Mouse (Mus musculus): ENCODE results near the gene Gm20509. TPM values are rescaled to one million over a fixed set of nuclear protein-coding genes. Genes with fewer than 3 reads are reported as not detected.
"Not testable (repeated sequence)": the region's sequence is repeated elsewhere in the genome, so short reads cannot be mapped to it uniquely, and the experiment has no call there.

The Gm20509 gene
- polyA plus RNA-seq, 1 experiment from 2014 or later, result not detected

DNA sequence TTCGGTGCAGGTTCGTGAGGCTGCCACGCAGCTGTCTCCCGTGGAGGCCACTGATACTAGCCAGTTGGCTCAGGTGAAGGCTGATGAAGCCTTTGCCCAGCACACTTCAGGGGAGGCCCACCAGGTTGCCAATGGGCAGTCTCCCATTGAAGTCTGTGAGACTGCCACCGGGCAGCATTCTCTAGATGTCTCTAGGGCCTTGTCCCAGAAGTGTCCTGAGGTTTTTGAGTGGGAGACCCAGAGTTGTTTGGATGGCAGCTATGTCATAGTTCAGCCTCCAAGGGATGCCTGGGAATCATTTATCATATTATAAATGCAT lies 1.6 kb downstream of the Gm20509 start:
- H3K27ac ChIP-seq (replicated peaks), result peak overlapping the region; percentile 83; the same call in 1 of the 2 replicates
- H3K4me1 ChIP-seq, result peaks cover 12% of the 10 kb centered on the region
- peaks cover 57% of the 10 kb centered on the region for H3K27me3 ChIP-seq (replicated peaks; ENCODE audit: low read depth, poor library complexity, severe bottlenecking)
- H3K4me3 ChIP-seq, result peak overlapping the region; percentile 64
- H3K9me3 ChIP-seq, result no peaks in the 10 kb centered on the region
- DNase-seq (ENCODE audit: low spot score), result no peak
- 50% methylated on average over 5 of the region's 5 CpGs for WGBS
- no peaks in the 10 kb centered on the region for H3K36me3 ChIP-seq (replicated peaks)

DNA sequence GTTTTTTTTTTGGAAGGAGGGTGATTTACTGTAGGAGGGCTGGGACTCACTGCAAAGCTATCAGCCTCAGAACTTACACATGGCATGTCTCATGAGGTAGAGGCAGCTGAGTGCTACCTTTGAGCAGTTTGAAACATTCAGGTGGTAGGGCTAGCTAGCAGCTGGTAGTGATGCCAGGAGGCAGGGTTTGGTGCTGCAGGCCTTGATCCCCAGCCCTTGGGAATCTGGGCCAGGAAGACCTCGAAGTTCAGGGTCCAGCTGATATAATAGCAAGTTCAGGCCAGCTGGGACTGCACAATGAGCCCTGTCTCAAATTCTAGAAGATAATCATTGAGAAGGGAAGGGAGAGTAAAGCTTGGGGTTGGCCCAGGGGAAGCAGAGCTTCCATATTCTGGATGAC lies 2.9 kb downstream of the Gm20509 start:
- Histone ChIP-seq H3K4me3 (no peak overlapping the region), H3K27me3 (replicated peaks; ENCODE audit: low read depth, poor library complexity, severe bottlenecking) (peaks cover 57% of the 10 kb centered on the region), H3K27ac (replicated peaks) (no peak overlapping the region), H3K4me1 (peaks cover 12% of the 10 kb centered on the region), H3K36me3 (replicated peaks) (no peaks in the 10 kb centered on the region), H3K9me3 (no peaks in the 10 kb centered on the region)
- 60% methylated on average over 1 of the region's 1 CpGs for WGBS
- no peak for DNase-seq (ENCODE audit: low spot score)

DNA sequence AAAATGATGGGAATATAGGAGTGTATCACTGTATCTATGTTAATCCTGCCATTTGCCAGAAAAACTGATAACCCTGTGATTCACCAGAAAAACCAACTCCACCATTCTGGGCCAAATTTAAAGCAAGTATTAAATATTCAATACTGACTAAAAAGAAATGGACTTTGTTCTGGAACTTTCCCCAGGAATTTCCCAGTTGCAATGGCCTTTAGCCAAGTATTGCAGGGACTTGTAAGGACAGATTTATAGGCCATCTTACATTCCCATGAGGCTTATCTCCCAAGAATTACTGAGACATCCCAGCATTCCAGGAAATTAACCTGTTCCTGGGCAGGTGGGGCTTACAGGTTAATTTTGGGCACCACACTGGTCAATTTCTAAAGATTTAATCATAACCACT lies 3.5 kb downstream of the Gm20509 start:
- Histone ChIP-seq H3K9me3 (no peaks in the 10 kb centered on the region), H3K27me3 (replicated peaks; ENCODE audit: low read depth, poor library complexity, severe bottlenecking) (peaks cover 57% of the 10 kb centered on the region), H3K27ac (replicated peaks) (no peak overlapping the region), H3K4me3 (no peak overlapping the region), H3K36me3 (replicated peaks) (no peaks in the 10 kb centered on the region), H3K4me1 (peaks cover 12% of the 10 kb centered on the region)
- no peak for DNase-seq (ENCODE audit: low spot score)

DNA sequence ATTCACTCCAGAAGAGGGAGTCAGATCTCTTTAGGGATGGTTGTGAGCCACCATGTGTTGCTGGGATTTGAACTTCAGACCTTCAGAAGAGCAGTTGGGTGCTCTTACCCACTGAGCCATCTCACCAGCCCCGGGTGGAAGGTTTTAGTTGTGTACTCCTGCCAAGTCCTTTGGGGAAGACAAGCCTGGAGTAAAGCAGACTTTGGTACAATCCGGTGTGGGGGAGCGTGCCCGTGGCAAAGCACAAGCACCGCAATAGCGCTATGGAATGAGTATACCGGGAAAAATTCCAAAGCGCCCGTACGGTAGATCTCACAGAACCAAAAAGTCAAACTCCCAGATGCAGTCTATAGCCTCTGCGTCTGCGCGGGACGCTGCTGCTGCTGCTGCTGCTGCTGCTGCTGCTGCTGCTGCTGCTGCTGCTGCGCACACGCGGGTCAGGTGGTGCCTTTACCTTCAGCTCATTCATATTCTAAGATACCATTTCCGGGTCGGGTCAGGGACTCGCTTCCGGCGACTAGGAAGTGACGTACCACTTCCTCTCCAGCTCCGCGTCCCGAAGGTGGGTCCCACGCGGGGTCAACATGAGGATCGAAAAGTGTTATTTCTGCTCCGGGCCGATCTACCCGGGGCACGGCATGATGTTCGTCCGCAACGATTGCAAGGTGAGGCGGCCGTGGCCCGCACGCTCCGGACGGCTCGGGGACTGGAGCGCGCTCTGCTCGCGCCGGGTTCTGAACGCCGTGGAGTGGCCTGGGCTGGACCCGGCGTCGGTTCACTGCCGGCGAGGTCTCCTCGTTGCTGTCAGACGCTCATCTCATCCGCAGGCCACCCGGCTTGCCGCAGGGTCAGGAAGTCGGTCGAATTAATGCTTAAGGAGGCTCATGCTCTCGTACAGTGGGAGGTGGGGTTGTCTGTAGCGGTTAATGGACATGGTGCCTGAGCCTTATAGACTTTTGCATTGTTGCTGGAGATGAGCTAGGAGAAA lies 10.9 kb downstream of the Gm20509 start, which contains the start of gene Rsl24d1:
Rsl24d1 (plus strand) TSS at position 508 of the 988 bp plus-strand sequence.
- Histone ChIP-seq H3K36me3 (replicated peaks) (peaks cover 33% of the 10 kb centered on the region), H3K9me3 (no peaks in the 10 kb centered on the region), H3K27me3 (replicated peaks; ENCODE audit: low read depth, poor library complexity, severe bottlenecking) (no peaks in the 10 kb centered on the region), H3K27ac (replicated peaks) (peak within 1 kb of the TSS; percentile 87), H3K4me1 (peaks cover 11% of the 10 kb centered on the region), H3K4me3 (peak within 1 kb of the TSS; percentile 95)
- peak; percentile 90 for DNase-seq (ENCODE audit: low spot score)
- under 1% methylated on average over 64 of the region's 64 CpGs for WGBS

DNA sequence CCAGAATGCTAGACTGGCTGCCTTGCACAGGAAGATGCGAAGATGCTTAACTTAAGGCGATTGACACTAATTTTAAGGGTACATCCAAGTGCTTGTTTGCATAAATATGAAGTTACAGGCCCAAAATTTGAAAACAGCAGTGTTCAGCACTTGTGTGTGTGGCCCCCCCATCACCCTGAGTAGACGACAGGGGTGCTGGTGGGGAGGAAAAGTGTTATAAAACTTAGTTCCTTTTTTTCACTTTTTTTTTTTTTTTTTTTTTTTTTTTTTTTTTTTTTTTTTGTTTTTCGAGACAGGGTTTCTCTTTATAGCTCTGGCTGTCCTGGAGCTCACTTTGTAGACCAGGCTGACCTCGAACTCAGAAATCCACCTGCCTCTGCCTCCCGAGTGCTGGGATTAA lies 14.4 kb downstream of the Gm20509 start:
- not testable (repeated sequence) for H3K27me3 ChIP-seq (replicated peaks; ENCODE audit: low read depth, poor library complexity, severe bottlenecking); DNase-seq (ENCODE audit: low spot score); H3K27ac ChIP-seq (replicated peaks); H3K4me3 ChIP-seq; H3K9me3 ChIP-seq
- Histone ChIP-seq H3K4me1 (peaks cover 11% of the 10 kb centered on the region), H3K36me3 (replicated peaks) (peaks cover 67% of the 10 kb centered on the region)
- 89% methylated on average over 6 of the region's 6 CpGs for WGBS

DNA sequence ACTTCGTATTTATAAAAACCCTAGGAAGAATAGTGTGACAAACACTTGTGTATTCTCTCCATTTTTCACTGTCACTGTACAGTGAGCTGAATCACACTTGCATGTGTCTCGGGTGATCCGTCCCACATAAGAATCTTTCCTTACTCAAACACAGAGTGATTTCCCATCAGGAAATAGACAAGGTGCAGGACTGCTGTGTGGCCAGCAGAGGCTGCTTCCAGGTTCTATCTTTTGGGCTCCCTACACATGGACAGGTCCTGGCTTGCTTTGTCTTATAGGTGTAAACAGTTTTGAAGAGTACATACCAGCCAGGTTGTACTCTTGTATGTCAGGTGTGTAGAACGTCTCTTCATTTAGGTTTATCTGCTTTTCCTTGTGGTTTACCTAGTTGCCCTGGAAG lies 15.7 kb downstream of the Gm20509 start:
- Histone ChIP-seq H3K27ac (replicated peaks) (no peak overlapping the region), H3K4me3 (no peak overlapping the region), H3K4me1 (peaks cover 7% of the 10 kb centered on the region), H3K27me3 (replicated peaks; ENCODE audit: low read depth, poor library complexity, severe bottlenecking) (no peaks in the 10 kb centered on the region), H3K9me3 (no peaks in the 10 kb centered on the region), H3K36me3 (replicated peaks) (peaks cover 80% of the 10 kb centered on the region)
- WGBS, result 88% methylated on average over 4 of the region's 4 CpGs
- no peak for DNase-seq (ENCODE audit: low spot score)

DNA sequence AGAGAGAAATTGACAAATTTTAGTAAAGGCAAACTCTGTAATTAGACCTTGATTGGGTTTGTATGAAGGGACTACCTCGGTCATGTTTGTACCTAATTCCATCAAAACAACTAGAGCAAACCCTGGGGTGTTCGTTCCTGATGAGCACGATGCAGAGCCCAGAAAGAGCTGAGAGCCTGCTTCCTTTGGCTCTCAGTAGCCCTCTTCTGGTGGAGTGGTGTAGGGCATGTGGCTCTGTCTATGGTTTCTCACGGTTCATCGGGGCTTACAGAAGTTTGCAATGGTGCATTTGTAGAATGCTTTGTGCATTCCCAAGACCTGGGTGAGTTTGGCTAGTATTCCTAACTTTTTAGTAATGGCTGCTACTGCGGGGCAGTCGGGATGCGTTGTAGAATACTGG lies 19.5 kb downstream of the Gm20509 start:
- 78% methylated on average over 8 of the region's 8 CpGs for WGBS
- no peak overlapping the region for H3K4me3 ChIP-seq
- no peaks in the 10 kb centered on the region for H3K27me3 ChIP-seq (replicated peaks; ENCODE audit: low read depth, poor library complexity, severe bottlenecking)
- peaks cover 98% of the 10 kb centered on the region for H3K36me3 ChIP-seq (replicated peaks)
- H3K9me3 ChIP-seq, result no peaks in the 10 kb centered on the region
- no peak for DNase-seq (ENCODE audit: low spot score)
- H3K4me1 ChIP-seq, result no peaks in the 10 kb centered on the region
- H3K27ac ChIP-seq (replicated peaks), result no peak overlapping the region

DNA sequence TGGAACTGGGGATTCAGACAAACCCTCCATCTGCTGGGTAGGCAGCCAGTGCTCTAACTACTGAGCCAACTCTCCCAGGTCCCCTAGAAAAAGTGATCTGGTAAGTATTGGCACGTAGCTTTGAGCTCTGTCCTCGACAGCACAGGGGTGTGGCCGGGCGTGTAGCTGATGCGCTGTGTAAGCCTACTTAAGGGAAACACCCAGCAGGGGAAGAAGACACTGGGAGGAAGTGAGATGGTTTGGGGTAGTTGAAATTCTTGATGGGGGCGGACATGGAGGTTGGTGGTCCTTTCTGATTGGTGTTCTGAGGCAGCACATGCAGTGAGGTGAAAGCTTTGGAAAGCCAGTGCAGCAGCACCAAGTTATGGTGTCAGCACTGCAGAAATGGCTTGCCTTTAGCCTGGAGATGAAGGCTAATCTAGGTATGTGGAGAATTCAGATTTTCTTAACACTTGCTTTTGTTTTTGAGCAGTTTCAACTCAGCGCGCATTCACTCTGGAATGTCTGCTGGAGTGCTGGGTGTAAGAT lies 22.8 kb downstream of the Gm20509 start:
- H3K9me3 ChIP-seq, result no peaks in the 10 kb centered on the region
- no peak overlapping the region for H3K4me3 ChIP-seq
- peaks cover 100% of the 10 kb centered on the region for H3K36me3 ChIP-seq (replicated peaks)
- H3K27me3 ChIP-seq (replicated peaks; ENCODE audit: low read depth, poor library complexity, severe bottlenecking), result no peaks in the 10 kb centered on the region
- H3K4me1 ChIP-seq, result no peaks in the 10 kb centered on the region
- no peak overlapping the region for H3K27ac ChIP-seq (replicated peaks)
- WGBS, result 91% methylated on average over 8 of the region's 8 CpGs
- no peak for DNase-seq (ENCODE audit: low spot score)

DNA sequence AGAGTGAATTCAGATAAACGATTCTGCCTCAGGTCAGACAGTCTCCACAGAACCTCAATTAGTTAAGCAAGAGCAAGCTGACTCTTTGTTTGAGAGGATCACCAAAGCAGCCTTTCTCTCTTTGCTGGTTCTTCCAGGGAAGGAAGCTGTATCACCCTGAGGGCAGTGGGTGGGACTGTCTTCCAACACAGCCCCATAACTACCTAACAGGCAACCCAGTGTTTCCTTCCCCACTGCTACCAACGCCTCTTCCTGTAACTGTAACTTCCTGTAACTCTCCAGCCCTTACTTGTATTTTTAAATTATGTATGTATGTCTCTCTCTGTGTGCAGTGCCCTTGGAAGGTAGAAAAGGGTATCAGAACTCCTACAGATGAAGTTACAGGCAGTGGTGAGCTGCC lies 25.2 kb downstream of the Gm20509 start:
- Histone ChIP-seq H3K4me1 (no peaks in the 10 kb centered on the region), H3K9me3 (no peaks in the 10 kb centered on the region), H3K36me3 (replicated peaks) (peaks cover 82% of the 10 kb centered on the region), H3K27ac (replicated peaks) (no peak overlapping the region), H3K4me3 (no peak overlapping the region), H3K27me3 (replicated peaks; ENCODE audit: low read depth, poor library complexity, severe bottlenecking) (no peaks in the 10 kb centered on the region)
- 63% methylated on average over 2 of the region's 2 CpGs for WGBS
- DNase-seq (ENCODE audit: low spot score), result no peak

DNA sequence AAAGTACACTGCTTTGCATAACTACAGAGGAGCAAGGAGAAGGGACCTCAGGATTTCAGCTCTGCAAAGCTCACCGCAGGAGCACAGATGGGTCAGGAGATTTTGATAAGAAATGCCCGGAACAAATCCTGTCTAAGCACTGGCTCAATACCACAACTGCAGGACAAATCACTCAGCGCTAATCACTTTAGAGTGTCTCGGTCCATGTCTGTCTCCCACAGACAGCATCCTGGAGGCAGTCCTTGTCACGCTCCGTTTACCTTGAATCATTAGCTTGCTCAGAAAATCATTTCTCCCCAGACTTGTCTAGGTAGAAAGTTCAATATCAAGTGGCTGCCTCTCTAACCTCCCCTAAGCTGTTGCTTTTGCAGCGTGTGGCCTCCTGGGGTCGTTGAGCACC lies 27.6 kb downstream of the Gm20509 start:
- Histone ChIP-seq H3K4me3 (no peak overlapping the region), H3K27me3 (replicated peaks; ENCODE audit: low read depth, poor library complexity, severe bottlenecking) (no peaks in the 10 kb centered on the region), H3K27ac (replicated peaks) (no peak overlapping the region), H3K9me3 (no peaks in the 10 kb centered on the region), H3K4me1 (no peaks in the 10 kb centered on the region), H3K36me3 (replicated peaks) (peaks cover 58% of the 10 kb centered on the region)
- WGBS, result 85% methylated on average over 8 of the region's 8 CpGs
- DNase-seq (ENCODE audit: low spot score), result no peak

DNA sequence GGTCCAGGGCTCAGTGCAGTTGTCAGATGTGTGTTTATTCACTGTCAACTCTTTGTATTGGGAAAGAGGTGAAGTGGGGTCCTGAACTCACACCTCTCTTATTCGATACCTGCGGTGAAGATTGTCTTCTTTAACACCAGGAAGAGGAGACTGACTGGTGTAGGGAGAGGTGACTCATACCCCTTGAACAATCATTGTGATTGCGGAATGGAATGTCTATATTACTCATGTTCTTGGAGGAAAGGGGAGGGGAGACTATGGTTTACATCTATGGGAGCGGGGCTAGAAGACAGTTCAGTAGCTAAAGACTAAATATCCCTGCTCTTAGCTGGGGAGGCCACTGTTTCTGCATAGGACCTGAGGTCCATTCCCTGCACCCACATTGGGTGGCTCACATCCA lies 28.3 kb downstream of the Gm20509 start:
- DNase-seq (ENCODE audit: low spot score), result no peak
- Histone ChIP-seq H3K36me3 (replicated peaks) (peaks cover 51% of the 10 kb centered on the region), H3K4me3 (no peak overlapping the region), H3K4me1 (no peaks in the 10 kb centered on the region), H3K27me3 (replicated peaks; ENCODE audit: low read depth, poor library complexity, severe bottlenecking) (no peaks in the 10 kb centered on the region), H3K9me3 (no peaks in the 10 kb centered on the region), H3K27ac (replicated peaks) (no peak overlapping the region)
- WGBS, result 92% methylated on average over 4 of the region's 4 CpGs

DNA sequence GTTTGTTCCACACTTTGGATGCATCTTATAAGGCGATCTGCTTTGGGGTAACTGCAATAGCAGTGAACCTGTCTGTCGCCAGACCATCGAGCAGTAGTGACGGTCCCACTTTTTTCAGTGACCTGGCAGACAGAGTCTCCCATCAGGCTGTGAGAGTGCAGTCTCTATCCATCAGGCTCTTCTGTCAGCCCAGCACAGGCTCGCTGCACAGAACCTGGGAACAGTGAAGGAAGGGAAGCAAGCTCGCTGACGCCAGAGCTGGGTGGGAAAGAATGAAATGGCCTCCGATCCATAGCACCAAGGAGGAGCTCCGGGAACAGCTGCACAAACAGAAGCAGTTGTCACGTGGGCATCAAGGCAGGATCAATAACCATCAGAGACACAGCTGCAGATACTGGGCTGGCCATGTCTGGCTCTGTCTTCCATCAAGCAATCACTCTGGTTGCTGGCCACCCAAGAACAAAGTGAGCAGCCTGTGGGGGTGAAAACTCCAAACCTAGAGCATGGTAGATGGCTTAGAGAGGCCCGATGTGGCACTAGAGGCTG lies 35.1 kb downstream of the Gm20509 start:
- Histone ChIP-seq H3K27me3 (replicated peaks; ENCODE audit: low read depth, poor library complexity, severe bottlenecking) (no peaks in the 10 kb centered on the region), H3K9me3 (no peaks in the 10 kb centered on the region), H3K4me3 (no peak overlapping the region), H3K36me3 (replicated peaks) (no peaks in the 10 kb centered on the region; the same call in 1 of the 2 replicates), H3K27ac (replicated peaks) (no peak overlapping the region; the same call in 1 of the 2 replicates), H3K4me1 (no peaks in the 10 kb centered on the region; the same call in 1 of the 2 replicates)
- peak; percentile 38 for DNase-seq (ENCODE audit: low spot score)
- WGBS, result 73% methylated on average over 11 of the region's 11 CpGs

DNA sequence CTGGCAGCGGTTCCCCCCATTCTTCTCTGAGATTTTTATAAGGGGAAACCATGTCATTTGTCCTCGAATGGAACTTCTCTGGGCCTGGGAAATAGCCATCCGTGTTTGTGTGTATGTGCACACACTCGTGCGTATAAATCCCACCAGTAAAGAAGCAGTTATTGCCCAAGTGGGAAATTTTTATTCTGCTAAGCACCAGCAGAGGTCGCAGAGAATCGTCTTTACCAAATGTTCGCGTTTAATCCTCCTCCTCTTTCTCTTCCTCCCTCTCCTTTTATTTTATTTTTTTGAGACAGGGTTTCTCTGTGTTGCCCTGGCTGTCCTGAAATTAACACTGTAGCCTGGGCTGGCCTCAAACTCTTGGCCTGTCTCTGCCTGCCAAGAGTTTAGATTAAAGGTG lies 52.1 kb downstream of the Gm20509 start:
- Histone ChIP-seq H3K27ac (replicated peaks) (no peak overlapping the region), H3K4me3 (no peak overlapping the region), H3K27me3 (replicated peaks; ENCODE audit: low read depth, poor library complexity, severe bottlenecking) (no peaks in the 10 kb centered on the region), H3K36me3 (replicated peaks) (no peaks in the 10 kb centered on the region), H3K9me3 (no peaks in the 10 kb centered on the region), H3K4me1 (no peaks in the 10 kb centered on the region)
- no peak for DNase-seq (ENCODE audit: low spot score)
- 63% methylated on average over 9 of the region's 9 CpGs for WGBS

Measured in embryonic facial prominence, embryonic 10.5 days (tissue).